8 mouse cellular contexts compared by ENCODE assay signal in the genomic region with DNA sequence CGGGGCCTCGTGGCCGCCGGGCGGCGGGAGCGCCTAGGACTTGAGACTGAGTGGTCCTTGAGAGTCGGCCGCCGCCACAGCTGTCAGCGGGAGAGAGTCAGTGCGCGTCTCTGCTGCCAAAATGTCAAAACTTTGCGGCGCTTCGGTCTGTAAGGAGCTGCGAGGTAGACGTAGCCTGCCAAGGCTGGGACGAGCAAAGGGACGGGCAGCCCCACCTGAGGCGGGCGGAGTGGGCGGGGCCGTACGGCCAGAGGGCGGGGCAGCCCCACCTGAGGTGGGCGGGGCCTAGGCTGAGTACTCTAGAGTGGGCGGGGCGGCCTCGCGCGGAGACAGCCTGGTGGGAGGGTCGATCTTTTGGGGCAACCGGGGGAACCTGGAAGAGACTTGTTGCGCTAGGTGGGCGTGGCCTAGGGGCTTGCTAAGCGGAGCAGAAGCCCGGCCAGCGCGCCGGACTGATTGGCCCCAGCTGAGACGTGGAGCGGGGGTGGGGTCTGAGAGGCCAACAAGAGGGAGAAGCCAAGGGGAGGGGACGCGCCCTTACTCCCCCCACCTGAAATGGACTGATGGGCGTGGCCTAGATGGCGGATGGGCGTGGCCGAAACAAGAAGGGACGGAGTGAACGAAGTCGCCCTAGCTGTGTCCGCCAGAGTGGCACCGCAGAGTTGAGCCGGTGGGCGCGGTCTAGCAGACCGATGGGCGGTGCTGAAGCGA. TPM values are rescaled to one million over a fixed set of nuclear protein-coding genes. Genes with fewer than 3 reads are reported as not detected.
A peak's percentile ranks its signal among the peaks of the same experiment; 100 is the strongest.
DNase-seq lines count a peak whose midpoint lies in the region; ATAC-seq lines count a peak whose summit lies in the region.

A gene (minus strand): TSS at position 232 of the 711 bp plus-strand sequence.

- no peaks in the 10 kb centered on the region for H3K36me3 ChIP-seq in hindbrain, embryonic 12.5 days

- H3K4me3 ChIP-seq in hindbrain, embryonic 12.5 days, result peak within 1 kb of the TSS; percentile 51

- peak; percentile 96 for DNase-seq in NIH3T3 (ENCODE audit: low read depth)
- peak; percentile 56 to 67 for DNase-seq in cerebellum, postnatal 14 days
- peak; percentile 24 to 37 for DNase-seq in frontal cortex, postnatal 14 days (ENCODE audit: low spot score in 2 of 2)
- peak; percentile 18 to 26 for DNase-seq in layer of hippocampus, postnatal 14 days (ENCODE audit: low spot score in 2 of 2)
- peak; percentile 96 for DNase-seq in lung, postnatal 10 days
- peak; percentile 92 for DNase-seq in ovary, postnatal 36 days (ENCODE audit: low spot score)
- peak; percentile 58 for DNase-seq in thymus, postnatal 25 days

- H3K9me3 ChIP-seq in hindbrain, embryonic 12.5 days (replicated peaks), result no peaks in the 10 kb centered on the region

- peak within 1 kb of the TSS; percentile 56 for H3K9ac ChIP-seq in hindbrain, embryonic 12.5 days

- WGBS in hindbrain, embryonic 12.5 days, result under 1% methylated on average over 59 of the region's 60 CpGs

- peak; percentile 96 for ATAC-seq in hindbrain, embryonic 12.5 days (ENCODE audit: low FRiP score)

- H3K4me1 ChIP-seq in hindbrain, embryonic 12.5 days, result peaks cover 16% of the 10 kb centered on the region

- peak within 1 kb of the TSS; percentile 93 for H3K4me2 ChIP-seq in hindbrain, embryonic 12.5 days (replicated peaks)

- H3K27ac ChIP-seq in hindbrain, embryonic 12.5 days, result no peak within 1 kb of the TSS

- peaks cover 25% of the 10 kb centered on the region for H3K27me3 ChIP-seq in hindbrain, embryonic 12.5 days

RNA-seq across cellular contexts. Expression of the gene that starts here (rescaled TPM):
- 5.0 and 5.6 TPM in 2 replicates for polyA plus RNA-seq in hindbrain, embryonic 12.5 days (2016; fragmentation: Nextera tagmentation; extraction: Ambion mirVana)
- total RNA-seq in layer of hippocampus, postnatal 14 days (2021), result 1 to 10 TPM in 1 of 2 experiments, under 1 TPM in 1; 0.57 to 1.4 TPM

Comparison
In these comparisons a context has a peak if more than half of its experiments do, and no peak if none do; other contexts are left out.
1. DNase-seq: peak in every context shown above with its lines; median percentile 96 in NIH3T3; 96 in lung, postnatal 10 days; 92 in ovary, postnatal 36 days; 62 in cerebellum, postnatal 14 days; 58 in thymus, postnatal 25 days; 30 in frontal cortex, postnatal 14 days; 22 in layer of hippocampus, postnatal 14 days.